Mouse (Mus musculus): ENCODE measurements around the gene P4ha2. TPM values are rescaled to one million over a fixed set of nuclear protein-coding genes. Genes with fewer than 3 reads are reported as not detected.
A peak's percentile ranks its signal among the peaks of the same experiment; 100 is the strongest.

The P4ha2 gene
- polyA plus RNA-seq, 1 experiment from 2014 or later = 17.3 TPM

DNA sequence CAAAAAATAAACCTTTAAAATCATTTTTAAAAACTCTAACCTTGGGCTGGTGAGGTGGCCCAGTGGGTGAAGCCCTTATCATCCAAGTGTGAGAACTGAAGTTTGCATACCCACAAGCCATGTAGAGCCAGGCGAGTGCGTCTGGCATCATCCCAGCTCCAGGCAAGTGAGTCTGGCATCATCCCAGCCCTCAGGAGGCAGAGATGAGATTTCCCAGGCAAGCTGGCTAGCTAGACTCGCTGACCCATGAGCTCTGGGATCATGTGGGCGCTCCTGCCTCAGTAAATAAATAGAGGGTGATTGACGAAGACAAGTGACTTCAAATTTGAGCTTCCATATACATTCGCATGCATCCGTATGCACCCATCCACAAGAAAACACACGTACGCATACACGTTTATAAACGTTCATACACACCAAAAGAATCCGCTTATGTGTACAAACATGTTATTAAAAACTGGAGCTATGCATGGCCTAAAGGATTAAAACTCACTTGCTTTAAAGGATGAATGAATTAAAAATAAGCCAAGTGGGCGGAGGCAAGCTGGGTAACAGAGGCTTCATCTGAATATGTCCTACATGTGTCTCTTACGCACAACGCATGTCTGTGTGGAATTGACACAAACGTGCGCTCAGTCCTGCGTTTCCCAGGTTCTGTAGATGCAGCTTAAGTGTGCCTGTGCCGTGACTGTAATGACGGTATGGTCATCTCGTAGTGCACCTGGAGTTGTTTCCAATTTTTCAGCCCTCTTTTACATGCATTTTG is 12.3 kb downstream of the P4ha2 start:
- 0 out of 2 replicates have a peak overlapping the region, but pooled peaks have one; percentile 48 for H3K9ac ChIP-seq
- peak overlapping the region; percentile 50; the same call in 1 of the 2 replicates for H3K27ac ChIP-seq
- H3K4me3 ChIP-seq = no peak overlapping the region
- H3K4me2 ChIP-seq (replicated peaks) = peak overlapping the region; percentile 43; the same call in 1 of the 2 replicates
- no peaks in the 10 kb centered on the region for H3K36me3 ChIP-seq
- H3K4me1 ChIP-seq = peaks cover 24% of the 10 kb centered on the region
- H3K27me3 ChIP-seq (replicated peaks) = no peaks in the 10 kb centered on the region
- ATAC-seq (ENCODE audit: low FRiP score, low read depth) = peak; percentile 34; the same call in 1 of the 2 replicates
- H3K9me3 ChIP-seq = no peaks in the 10 kb centered on the region
- WGBS = 81% methylated on average over 21 of the region's 21 CpGs

DNA sequence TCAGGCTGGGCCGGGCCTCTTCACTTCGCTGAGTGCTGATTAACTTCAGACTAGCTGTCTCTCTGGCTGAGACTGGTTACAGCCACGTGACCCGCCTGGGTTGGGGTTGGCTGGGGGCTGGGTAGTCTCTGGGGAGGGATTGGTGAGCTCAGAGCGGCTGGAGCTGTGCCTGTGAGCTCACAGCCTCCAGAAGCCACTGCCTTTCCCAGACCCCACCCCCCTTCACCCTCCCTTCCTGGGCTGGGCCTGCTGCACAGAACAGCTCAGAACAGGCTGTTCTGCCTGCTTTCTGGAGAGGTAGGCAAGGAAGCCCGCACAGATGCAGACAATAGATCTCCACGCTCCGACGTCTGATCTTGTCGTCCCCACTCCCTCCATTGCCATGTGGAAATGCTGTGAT is 13.0 kb downstream of the P4ha2 start:
- Histone ChIP-seq H3K9me3 (no peaks in the 10 kb centered on the region), H3K36me3 (no peaks in the 10 kb centered on the region), H3K9ac (peak overlapping the region; percentile 48), H3K27ac (peak overlapping the region; percentile 50), H3K27me3 (replicated peaks) (no peaks in the 10 kb centered on the region), H3K4me2 (replicated peaks) (peak overlapping the region; percentile 43), H3K4me1 (peaks cover 24% of the 10 kb centered on the region), H3K4me3 (peak overlapping the region; percentile 11; the same call in 1 of the 2 replicates)
- peak; percentile 97 for ATAC-seq (ENCODE audit: low FRiP score, low read depth)
- WGBS = under 1% methylated on average over 10 of the region's 10 CpGs

DNA sequence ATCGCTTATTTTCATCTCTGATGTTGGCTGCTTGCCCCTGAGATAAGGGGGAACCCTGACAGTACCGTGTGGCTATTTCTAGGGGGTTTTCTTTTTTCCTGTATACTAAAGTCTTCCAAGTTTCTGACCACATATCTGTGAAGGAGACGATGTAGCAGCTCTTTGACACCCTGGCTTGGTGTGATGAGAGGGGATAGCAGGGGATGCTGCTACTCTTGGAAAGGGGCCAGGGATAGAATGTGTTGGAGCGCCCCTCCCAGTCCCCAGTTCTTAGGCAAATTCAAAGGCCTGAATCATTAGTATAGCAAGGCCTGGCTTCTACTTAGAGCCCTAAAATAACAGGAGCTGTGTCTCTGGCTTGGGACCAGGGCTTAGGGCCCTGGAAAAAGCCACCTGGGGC is 13.5 kb downstream of the P4ha2 start:
- no peaks in the 10 kb centered on the region for H3K36me3 ChIP-seq
- peak overlapping the region; percentile 50 for H3K27ac ChIP-seq
- WGBS = 54% methylated on average over 4 of the region's 4 CpGs
- H3K9me3 ChIP-seq = no peaks in the 10 kb centered on the region
- peak overlapping the region; percentile 43 for H3K4me2 ChIP-seq (replicated peaks)
- peaks cover 24% of the 10 kb centered on the region for H3K4me1 ChIP-seq
- peak overlapping the region; percentile 11; the same call in 1 of the 2 replicates for H3K4me3 ChIP-seq
- H3K9ac ChIP-seq = peak overlapping the region; percentile 48
- peak; percentile 52; the same call in 1 of the 2 replicates for ATAC-seq (ENCODE audit: low FRiP score, low read depth)
- H3K27me3 ChIP-seq (replicated peaks) = no peaks in the 10 kb centered on the region

DNA sequence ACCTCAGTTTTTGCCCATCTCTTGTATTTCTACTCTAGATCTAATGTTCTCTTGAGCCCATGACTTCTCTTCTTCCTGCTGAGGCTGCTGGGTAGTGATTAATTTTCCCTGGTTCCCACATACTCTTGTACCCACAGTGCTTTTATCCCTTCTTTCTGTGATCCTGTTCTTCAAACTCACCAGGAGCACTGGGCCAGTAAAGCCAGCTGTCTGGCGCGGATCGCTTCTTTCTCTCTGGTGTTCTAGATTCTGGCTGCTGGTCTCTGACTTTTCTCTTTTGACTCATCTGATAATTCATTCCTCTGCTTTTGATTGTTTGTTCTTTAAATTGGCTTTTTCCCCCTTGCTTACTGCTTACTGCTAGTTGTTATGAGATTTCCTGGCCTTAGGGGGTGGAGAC is 14.9 kb downstream of the P4ha2 start:
- peaks cover 24% of the 10 kb centered on the region for H3K4me1 ChIP-seq

DNA sequence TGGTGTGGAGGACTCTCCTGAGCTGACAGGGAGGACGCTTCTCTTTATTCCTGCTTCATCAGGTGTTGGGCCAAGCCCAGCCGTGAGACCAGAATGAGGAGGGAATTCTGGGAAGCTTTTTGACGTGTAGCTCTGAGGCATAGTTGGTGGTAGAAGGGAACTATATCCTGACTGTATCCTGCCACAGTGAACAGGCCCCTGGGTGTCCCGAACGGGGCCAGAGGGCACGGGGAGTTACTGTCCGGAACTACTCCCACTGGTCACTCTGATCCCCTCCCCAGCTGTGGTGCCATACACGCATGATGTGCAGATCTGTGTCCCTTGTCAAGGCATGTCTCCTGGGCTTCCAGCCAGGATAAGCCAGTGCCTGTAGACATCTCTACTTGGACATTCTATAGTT is 15.4 kb downstream of the P4ha2 start:
- Histone ChIP-seq H3K27me3 (replicated peaks) (no peaks in the 10 kb centered on the region), H3K4me2 (replicated peaks) (no peak overlapping the region), H3K27ac (no peak overlapping the region), H3K36me3 (no peaks in the 10 kb centered on the region; the same call in 1 of the 2 replicates), H3K9me3 (no peaks in the 10 kb centered on the region), H3K4me1 (peaks cover 24% of the 10 kb centered on the region), H3K9ac (no peak overlapping the region), H3K4me3 (no peak overlapping the region)
- no peak for ATAC-seq (ENCODE audit: low FRiP score, low read depth)
- 85% methylated on average over 8 of the region's 8 CpGs for whole genome bisulfite sequencing

More for the DNA sequence above, 14.9 kb downstream of the P4ha2 start:
- Histone ChIP-seq H3K36me3 (no peaks in the 10 kb centered on the region; the same call in 1 of the 2 replicates), H3K27ac (no peak overlapping the region), H3K9ac (no peak overlapping the region), H3K4me2 (replicated peaks) (no peak overlapping the region), H3K9me3 (no peaks in the 10 kb centered on the region), H3K27me3 (replicated peaks) (no peaks in the 10 kb centered on the region), H3K4me3 (no peak overlapping the region)
- 94% methylated on average over 3 of the region's 3 CpGs for WGBS
- ATAC-seq (ENCODE audit: low FRiP score, low read depth) = no peak

DNA sequence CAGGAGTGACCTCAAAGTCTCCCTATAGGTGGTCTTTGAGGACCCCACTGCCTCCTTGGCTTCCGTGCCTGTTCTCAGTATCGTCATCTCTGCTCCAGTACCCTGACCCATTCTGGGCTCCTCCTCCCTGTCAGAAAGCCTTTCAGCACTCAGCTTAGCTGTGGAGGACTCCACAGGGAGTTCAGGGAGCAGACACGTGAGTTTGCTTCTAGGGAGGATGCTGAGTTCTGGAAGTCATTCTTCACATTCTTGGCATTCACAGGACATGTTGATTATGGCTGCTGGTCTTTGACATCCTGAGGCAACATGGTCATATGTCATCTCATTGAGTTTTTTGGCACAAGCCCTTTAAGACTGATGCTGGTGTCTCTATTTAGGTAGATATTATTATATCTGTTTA is 16.0 kb downstream of the P4ha2 start:
- ATAC-seq (ENCODE audit: low FRiP score, low read depth) = no peak
- no peaks in the 10 kb centered on the region for H3K27me3 ChIP-seq (replicated peaks)
- H3K4me2 ChIP-seq (replicated peaks) = no peak overlapping the region
- no peaks in the 10 kb centered on the region for H3K9me3 ChIP-seq
- peaks cover 24% of the 10 kb centered on the region for H3K4me1 ChIP-seq
- H3K36me3 ChIP-seq = no peaks in the 10 kb centered on the region; the same call in 1 of the 2 replicates
- 52% methylated on average over 3 of the region's 3 CpGs for WGBS
- no peak overlapping the region for H3K9ac ChIP-seq
- no peak overlapping the region for H3K4me3 ChIP-seq
- H3K27ac ChIP-seq = no peak overlapping the region

DNA sequence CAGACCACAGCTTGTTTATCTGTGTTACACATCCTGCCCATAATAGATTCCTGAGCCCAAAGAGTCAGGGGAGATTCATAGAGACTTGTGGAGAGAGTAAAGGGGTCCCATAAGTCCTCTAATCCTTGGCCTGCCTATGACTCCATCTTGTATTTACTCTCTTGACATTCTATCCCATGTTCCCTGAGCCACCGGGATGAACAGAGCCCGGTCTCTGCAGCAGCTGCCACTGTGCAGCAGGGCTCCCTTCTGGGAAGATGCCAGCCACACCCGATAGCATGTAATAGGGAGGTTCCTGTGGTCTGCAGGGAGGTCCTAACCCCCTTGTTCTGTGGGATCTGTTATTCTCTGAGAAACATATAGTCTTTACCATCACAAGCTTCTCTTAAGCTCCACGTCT is 16.5 kb downstream of the P4ha2 start:
- Histone ChIP-seq H3K4me1 (peaks cover 24% of the 10 kb centered on the region), H3K36me3 (no peaks in the 10 kb centered on the region; the same call in 1 of the 2 replicates), H3K27ac (no peak overlapping the region), H3K9ac (no peak overlapping the region), H3K4me3 (no peak overlapping the region), H3K27me3 (replicated peaks) (no peaks in the 10 kb centered on the region), H3K9me3 (no peaks in the 10 kb centered on the region), H3K4me2 (replicated peaks) (no peak overlapping the region)
- WGBS = 84% methylated on average over 4 of the region's 4 CpGs
- no peak for ATAC-seq (ENCODE audit: low FRiP score, low read depth)

DNA sequence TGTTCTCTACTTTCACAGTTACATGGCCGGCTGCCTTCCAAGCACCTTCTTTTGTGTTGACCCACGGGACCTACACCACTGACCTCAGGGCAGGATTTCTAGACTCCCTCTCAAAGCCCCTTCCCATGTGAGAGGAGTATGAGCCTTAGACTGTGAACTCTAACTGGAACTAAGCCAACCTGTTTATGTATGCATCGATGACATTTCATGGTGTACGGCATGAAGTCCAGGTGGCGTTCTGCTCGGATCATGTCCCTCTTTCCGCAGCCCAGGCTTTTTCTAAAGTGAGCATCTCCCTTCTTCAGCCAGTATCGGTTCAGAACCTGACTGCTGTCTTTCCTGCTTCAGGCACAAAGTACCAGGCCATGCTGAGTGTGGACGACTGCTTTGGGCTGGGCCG is 17.2 kb downstream of the P4ha2 start:
- H3K27ac ChIP-seq = no peak overlapping the region
- H3K4me3 ChIP-seq = no peak overlapping the region
- H3K36me3 ChIP-seq = no peaks in the 10 kb centered on the region; the same call in 1 of the 2 replicates
- peaks cover 19% of the 10 kb centered on the region for H3K4me1 ChIP-seq
- 91% methylated on average over 10 of the region's 10 CpGs for WGBS
- H3K9me3 ChIP-seq = no peaks in the 10 kb centered on the region
- H3K27me3 ChIP-seq (replicated peaks) = no peaks in the 10 kb centered on the region
- H3K9ac ChIP-seq = no peak overlapping the region
- H3K4me2 ChIP-seq (replicated peaks) = no peak overlapping the region
- no peak for ATAC-seq (ENCODE audit: low FRiP score, low read depth)

DNA sequence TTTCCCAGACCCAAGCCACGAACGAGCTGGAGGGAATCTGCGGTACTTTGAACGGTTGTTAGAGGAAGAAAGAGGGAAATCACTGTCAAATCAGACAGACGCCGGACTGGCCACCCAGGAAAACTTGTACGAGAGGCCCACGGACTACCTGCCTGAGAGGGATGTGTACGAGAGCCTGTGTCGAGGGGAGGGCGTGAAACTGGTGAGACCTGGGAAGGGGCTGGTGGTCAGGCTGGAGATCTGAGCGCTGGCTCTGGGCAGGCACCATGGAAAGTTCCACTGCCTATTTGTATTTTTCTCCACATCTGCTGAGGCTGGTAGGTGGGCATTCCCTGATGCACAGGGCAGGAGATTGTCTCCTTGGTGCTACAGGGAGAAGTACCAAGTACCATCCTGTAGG is 19.2 kb downstream of the P4ha2 start:
- H3K4me2 ChIP-seq (replicated peaks) = no peak overlapping the region
- H3K27ac ChIP-seq = no peak overlapping the region
- H3K36me3 ChIP-seq = no peaks in the 10 kb centered on the region; the same call in 1 of the 2 replicates
- no peaks in the 10 kb centered on the region for H3K27me3 ChIP-seq (replicated peaks)
- ATAC-seq (ENCODE audit: low FRiP score, low read depth) = no peak
- WGBS = 89% methylated on average over 12 of the region's 12 CpGs
- H3K9ac ChIP-seq = no peak overlapping the region
- no peaks in the 10 kb centered on the region for H3K9me3 ChIP-seq
- no peak overlapping the region for H3K4me3 ChIP-seq
- no peaks in the 10 kb centered on the region for H3K4me1 ChIP-seq

DNA sequence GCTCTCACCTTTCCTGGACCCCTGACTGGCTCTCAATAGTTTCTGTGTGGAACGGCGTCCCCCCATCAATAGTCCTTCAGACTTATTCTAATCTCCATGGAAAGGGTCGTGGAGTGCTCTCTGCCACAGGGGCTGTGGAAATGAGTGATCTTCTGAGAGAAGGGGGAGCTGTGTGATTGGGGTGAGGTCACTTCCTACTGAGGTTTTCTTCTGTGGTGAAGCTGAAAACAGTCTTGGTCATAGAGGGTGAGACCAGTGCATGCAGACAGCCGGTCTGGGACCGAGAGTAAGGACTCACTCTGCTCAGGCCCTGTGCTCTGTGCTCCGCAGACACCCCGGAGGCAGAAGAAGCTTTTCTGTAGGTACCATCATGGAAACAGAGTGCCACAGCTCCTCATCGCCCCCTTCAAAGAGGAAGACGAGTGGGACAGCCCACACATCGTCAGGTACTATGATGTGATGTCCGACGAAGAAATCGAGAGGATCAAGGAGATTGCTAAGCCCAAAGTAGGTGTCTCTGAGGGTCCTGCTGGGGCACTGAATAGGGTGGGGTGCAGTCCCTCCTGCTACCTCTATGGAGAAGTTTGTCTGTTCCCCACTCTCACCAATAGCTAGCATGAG is 20.0 kb downstream of the P4ha2 start:
- no peak for ATAC-seq (ENCODE audit: low FRiP score, low read depth)
- H3K9me3 ChIP-seq = no peaks in the 10 kb centered on the region
- no peaks in the 10 kb centered on the region; the same call in 1 of the 2 replicates for H3K36me3 ChIP-seq
- H3K4me3 ChIP-seq = no peak overlapping the region
- no peak overlapping the region for H3K27ac ChIP-seq
- no peaks in the 10 kb centered on the region for H3K27me3 ChIP-seq (replicated peaks)
- WGBS = 87% methylated on average over 13 of the region's 13 CpGs
- H3K9ac ChIP-seq = no peak overlapping the region
- no peak overlapping the region for H3K4me2 ChIP-seq (replicated peaks)
- no peaks in the 10 kb centered on the region for H3K4me1 ChIP-seq

DNA sequence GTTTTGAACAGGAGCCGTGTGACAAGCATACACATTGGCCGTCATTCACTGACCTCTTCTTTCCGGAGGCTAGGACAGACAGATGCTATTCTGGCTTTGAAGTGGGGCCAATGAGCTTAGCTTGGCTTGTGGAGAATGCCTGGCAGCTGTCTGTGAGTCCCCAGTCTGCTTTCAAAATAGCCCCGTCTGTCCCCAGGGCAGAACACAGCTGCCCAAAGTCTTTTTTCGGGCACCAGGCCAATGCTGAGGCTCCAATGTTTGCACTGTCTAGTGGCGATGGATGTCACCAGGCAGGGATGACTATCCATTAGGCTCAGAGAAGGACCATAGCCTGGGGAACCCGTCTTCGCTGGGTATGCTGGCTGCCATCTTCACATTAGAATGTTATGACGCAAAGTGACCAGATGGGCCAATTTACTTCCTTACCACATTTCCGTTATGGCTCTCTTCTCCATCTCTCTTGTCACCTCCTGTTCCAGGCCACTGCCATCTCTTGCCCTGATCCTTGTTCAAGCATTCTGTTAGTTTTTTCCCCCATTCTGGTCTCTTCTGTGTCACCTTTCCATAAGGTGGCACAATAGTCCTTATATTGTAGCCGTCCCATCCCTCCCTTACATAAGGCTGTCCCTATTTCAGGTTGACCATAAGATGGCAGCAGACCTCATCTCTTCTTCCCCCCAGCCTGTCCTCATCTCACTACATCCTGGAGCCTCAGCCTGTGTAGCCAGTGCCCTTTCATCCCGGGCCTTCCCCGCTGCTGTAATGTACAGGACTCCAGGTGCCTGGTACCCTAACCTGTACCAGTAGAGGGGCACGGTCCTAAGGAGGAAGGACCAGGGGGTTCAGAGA is 22.7 kb downstream of the P4ha2 start:
- Histone ChIP-seq H3K9ac (no peak overlapping the region), H3K9me3 (no peaks in the 10 kb centered on the region), H3K27ac (no peak overlapping the region), H3K4me1 (peaks cover 7% of the 10 kb centered on the region; the same call in 1 of the 2 replicates), H3K4me3 (no peak overlapping the region), H3K4me2 (replicated peaks) (no peak overlapping the region), H3K36me3 (no peaks in the 10 kb centered on the region; the same call in 1 of the 2 replicates), H3K27me3 (replicated peaks) (no peaks in the 10 kb centered on the region)
- whole genome bisulfite sequencing = 61% methylated on average over 14 of the region's 14 CpGs
- peak; percentile 29; the same call in 1 of the 2 replicates for ATAC-seq (ENCODE audit: low FRiP score, low read depth)
